Mouse (Mus musculus) cerebellum, adult 2 months (tissue): ENCODE data around the gene Runx2. TPM values are rescaled to one million over a fixed set of nuclear protein-coding genes. Genes with fewer than 3 reads are reported as not detected.

Source experiments
- DNase-seq, 2 experiments: peaks; one replicate each; pipeline ENCODE4 v3.0.0; 2021
- H3K27ac ChIP-seq: fragments of 200-500 bp; 2 replicates; pipeline ENCODE4 v1.5.1; 2012; ENCODE audit warnings: low read length, control low read depth, inconsistent platforms; ENCODE audit not compliant: insufficient read depth
- H3K27me3 ChIP-seq: fragments of 200-500 bp; 2 replicates; pipeline ENCODE4 v1.6.1; 2012; ENCODE audit warnings: inconsistent platforms, mild to moderate bottlenecking, low read length, moderate library complexity; ENCODE audit not compliant: control insufficient read depth, insufficient read depth
- H3K4me1 ChIP-seq: fragments of 200-500 bp; 2 replicates; pipeline ENCODE4 v1.6.1; 2011; ENCODE audit warnings: low read length; ENCODE audit not compliant: control insufficient read depth, insufficient read depth
- H3K4me3 ChIP-seq: fragments of 200-500 bp; replicated peaks from 2 replicates; pipeline ENCODE3; 2011; ENCODE audit warnings: mild to moderate bottlenecking, low read depth, low read length, control low read depth; ENCODE audit not compliant: insufficient read depth
- CTCF ChIP-seq: fragments of 200-500 bp; IDR thresholded peaks from 2 replicates; pipeline ENCODE4 v1.5.1; 2011; ENCODE audit warnings: low read depth, mild to moderate bottlenecking, control low read depth, low read length, moderate library complexity, borderline replicate concordance; ENCODE audit not compliant: insufficient read depth
- POLR2A ChIP-seq: fragments of 200-500 bp; IDR thresholded peaks from 2 replicates; pipeline ENCODE4 v1.6.1; 2011; ENCODE audit warnings: low read length, control low read depth, borderline replicate concordance; ENCODE audit not compliant: insufficient read depth
- whole genome bisulfite sequencing: fragments of 180-500 bp; shearing (Covaris S2); methylation state at CpG from one replicate; pipeline ENCODE4 v1.1.7; 2018; 5-methylcytosine and 5-hydroxymethylcytosine counted together
- polyA plus RNA-seq: library from polyadenylated mRNA; depleted of rRNA; stranded (reverse); fragments of >200 nt; gene quantifications from 2 replicates; pipeline ENCODE4 v1.2.3, GENCODE M21; 2012

Runx2 gene
- polyA plus RNA-seq, 1 experiment: 0.95 TPM

DNA sequence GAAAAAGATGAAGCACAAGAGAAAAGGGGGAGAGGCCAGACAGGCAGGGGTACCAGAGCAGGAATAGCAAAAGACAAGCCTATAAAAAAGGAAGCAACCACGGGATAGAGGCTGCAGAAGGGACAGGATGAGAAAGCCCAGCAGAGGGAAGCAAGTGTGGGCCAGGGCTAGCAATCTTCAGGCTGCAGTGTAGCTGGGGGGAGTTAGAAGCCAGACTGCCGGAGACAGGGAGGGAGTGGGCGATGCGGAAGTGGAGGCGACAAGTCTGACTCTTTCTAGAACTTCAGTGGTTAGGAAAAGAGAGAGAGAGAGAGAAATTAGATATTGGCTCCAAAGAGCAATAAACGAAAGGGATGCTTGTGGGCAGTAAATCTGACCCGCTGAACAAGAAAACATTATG lies 129.1 kb downstream of the Runx2 start:
- DNase-seq: no peak
- Histone ChIP-seq H3K27ac (no peak overlapping the region), H3K4me3 (no peak overlapping the region), H3K4me1 (no peaks in the 10 kb centered on the region), H3K27me3 (no peaks in the 10 kb centered on the region)
- 45% methylated on average over 7 of the region's 7 CpGs for WGBS
- TF ChIP-seq CTCF (no peak), POLR2A (no peak)

DNA sequence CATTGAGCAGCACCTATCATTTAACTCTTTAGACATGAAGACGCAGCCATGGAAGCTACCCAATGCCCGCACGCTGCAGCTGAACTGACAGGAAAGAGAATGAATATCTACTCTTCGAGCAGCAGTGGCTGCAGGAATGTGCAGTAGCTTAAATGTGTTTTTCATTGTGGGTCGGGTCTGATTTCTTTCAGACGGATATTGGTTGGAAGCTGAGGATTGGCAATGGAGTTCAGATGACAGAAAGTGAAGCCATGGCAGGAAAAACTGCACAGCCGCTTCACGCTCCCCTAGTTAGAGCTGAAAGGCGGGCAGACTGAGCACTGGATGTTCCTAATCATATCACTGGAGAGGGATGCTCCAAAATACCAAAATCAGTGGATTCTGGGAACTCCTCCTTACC lies 131.6 kb downstream of the Runx2 start:
- H3K27me3 ChIP-seq: no peaks in the 10 kb centered on the region
- no peak overlapping the region for H3K27ac ChIP-seq
- 76% methylated on average over 9 of the region's 9 CpGs for WGBS
- no peak overlapping the region for H3K4me3 ChIP-seq
- DNase-seq: no peak
- no peaks in the 10 kb centered on the region for H3K4me1 ChIP-seq
- TF ChIP-seq POLR2A: no peak
- TF ChIP-seq CTCF: no peak

DNA sequence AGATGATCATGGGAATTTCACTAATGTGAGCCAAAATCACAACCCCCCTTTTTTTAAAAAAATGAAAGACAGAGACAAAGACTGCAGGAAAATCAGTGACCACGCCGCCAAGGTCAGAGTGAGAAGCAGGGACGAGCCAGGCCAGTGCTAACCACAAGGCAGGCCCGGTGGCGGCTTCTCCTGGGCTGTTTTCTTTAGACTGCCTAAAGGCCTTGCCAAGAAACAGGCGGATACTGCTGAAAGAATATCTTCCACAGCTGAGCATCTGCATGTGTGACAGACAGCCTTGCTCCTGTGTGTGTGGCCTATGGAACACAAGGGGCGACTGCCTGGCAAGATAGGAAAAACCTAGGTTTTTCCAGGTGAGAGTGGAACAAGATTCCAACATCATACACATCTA lies 136.8 kb downstream of the Runx2 start:
- Histone ChIP-seq H3K27me3 (no peaks in the 10 kb centered on the region), H3K4me1 (no peaks in the 10 kb centered on the region), H3K4me3 (no peak overlapping the region), H3K27ac (no peak overlapping the region)
- no peak for DNase-seq
- no peak for TF ChIP-seq POLR2A
- TF ChIP-seq CTCF: no peak
- WGBS: 41% methylated on average over 7 of the region's 7 CpGs

DNA sequence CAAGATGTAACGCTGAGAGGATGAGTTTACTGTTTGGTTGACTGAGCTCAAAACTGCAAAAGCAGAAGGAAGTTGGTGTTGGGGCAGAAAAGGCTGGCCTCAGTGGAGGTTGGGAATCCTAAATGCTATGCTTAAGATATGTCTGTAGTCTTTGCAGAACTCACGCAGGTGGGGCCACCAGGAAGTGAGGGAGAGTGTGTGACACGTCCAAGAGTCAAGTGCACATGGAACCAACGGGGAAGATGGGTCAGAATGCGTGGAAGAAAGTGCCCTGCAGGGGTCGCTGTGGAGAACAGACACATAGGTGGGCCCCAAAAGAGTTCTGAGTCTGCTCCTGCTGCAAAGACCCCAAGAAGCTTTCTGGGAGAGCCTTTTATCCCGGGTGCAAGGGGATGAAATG lies 141.8 kb downstream of the Runx2 start:
- DNase-seq: no peak
- 69% methylated on average over 7 of the region's 7 CpGs for WGBS
- Histone ChIP-seq H3K4me3 (no peak overlapping the region), H3K4me1 (peaks cover 4% of the 10 kb centered on the region; the same call in 1 of the 2 replicates), H3K27me3 (no peaks in the 10 kb centered on the region), H3K27ac (no peak overlapping the region)
- no peak for TF ChIP-seq POLR2A
- no peak for TF ChIP-seq CTCF

DNA sequence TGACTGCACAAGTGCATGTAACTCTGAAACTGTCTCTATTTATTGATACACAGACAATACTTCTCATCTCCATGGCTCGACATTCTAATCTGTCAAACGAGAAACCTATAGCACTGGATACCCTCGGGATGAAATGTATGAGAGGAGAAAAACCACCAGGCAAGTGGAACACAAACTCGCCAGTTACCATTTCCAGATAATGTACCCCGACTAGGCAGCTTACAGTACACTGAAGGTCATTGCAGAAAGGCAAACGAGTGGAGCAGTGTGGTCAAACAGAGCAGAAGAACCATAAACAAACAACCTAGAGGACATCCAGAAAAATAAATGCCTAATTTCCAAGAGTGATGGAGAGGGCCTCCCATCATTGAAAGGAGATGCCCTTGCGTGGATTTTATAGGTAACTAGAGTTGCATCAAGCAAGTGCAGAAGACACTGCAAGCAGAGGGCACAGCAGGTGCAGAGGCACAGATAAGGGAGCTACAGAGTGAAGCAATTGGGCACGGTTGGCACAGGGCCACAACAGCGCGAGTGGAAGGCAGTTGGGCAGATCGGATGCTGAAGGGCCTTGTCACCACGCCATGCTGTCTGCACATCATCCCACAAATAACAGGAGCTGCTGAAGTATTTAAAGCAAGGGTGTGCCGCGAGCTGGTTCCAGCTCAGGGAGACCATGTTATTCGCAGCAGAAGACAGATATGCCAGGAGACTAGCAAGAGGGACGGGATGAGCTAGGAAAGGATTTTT lies 142.5 kb downstream of the Runx2 start:
- peak; percentile 44 to 45 for DNase-seq
- H3K4me1 ChIP-seq: peaks cover 4% of the 10 kb centered on the region; the same call in 1 of the 2 replicates
- H3K27me3 ChIP-seq: no peaks in the 10 kb centered on the region
- WGBS: 28% methylated on average over 16 of the region's 16 CpGs
- TF ChIP-seq POLR2A (no peak), CTCF (no peak)
- H3K4me3 ChIP-seq: no peak overlapping the region
- no peak overlapping the region for H3K27ac ChIP-seq

DNA sequence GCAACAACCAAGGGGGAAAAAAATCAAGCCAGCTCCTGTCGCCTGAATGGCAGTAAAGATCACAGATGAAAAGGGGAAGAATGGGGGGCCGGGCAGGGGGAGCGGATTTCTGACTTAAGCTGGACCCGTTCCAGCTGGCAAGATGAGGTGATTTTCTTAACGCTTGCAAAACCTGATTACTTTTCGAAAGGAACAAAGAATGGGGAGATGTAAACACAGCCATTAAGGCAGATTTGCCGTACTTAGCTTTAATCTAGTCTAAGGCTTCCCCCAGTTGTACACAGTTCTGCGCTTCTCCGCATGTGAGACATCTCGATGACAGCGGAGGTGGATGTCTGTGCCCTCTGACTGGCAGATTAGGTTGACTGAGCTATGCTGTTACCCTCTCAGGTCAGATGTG lies 144.6 kb downstream of the Runx2 start:
- Histone ChIP-seq H3K27me3 (no peaks in the 10 kb centered on the region), H3K27ac (no peak overlapping the region), H3K4me3 (no peak overlapping the region), H3K4me1 (peaks cover 4% of the 10 kb centered on the region; the same call in 1 of the 2 replicates)
- DNase-seq: no peak
- 14% methylated on average over 11 of the region's 11 CpGs for WGBS
- TF ChIP-seq POLR2A: no peak
- no peak for TF ChIP-seq CTCF

DNA sequence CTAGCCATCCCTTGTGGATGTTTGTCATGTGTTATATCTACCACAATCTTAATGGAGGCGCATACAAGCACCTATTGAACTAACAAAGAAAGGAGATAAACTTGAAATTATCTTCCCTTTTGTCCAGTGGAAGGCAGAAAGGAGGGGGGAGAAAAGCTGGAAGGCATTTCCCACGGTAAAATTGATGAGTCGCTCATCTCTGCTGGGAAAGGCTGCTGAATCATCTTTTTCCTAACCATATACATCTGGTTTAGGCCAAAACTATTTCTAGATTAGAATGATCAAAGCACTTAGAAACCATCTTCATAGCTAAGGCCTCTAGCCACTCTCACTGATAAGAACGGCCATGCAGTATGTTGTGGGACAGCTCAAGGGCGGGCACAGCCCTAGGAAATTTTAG lies 147.3 kb downstream of the Runx2 start:
- no peak overlapping the region for H3K4me3 ChIP-seq
- no peaks in the 10 kb centered on the region for H3K27me3 ChIP-seq
- TF ChIP-seq CTCF (no peak), POLR2A (no peak)
- H3K4me1 ChIP-seq: peaks cover 2% of the 10 kb centered on the region; the same call in 1 of the 2 replicates
- 91% methylated on average over 5 of the region's 5 CpGs for WGBS
- H3K27ac ChIP-seq: no peak overlapping the region
- no peak for DNase-seq

DNA sequence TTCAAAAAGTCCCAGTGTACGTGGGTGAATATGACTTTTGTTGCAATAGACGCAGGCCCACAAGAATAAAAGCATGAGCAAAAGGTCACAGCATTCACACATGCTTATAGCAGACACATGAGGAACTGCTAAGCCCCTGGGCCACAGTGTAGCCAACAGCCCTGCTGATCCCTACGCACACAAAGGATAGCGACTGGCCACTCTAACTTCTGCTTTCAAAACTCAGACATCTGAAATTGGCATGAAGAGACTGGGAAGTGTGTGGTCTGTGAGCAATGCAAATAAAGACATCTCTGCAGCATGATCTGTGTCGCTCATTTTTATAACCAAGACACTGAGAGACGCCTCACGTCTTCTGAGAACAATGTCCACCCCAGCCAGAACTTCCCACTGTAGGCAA lies 150.7 kb downstream of the Runx2 start:
- WGBS: 65% methylated on average over 7 of the region's 7 CpGs
- H3K4me1 ChIP-seq: no peaks in the 10 kb centered on the region
- TF ChIP-seq CTCF (no peak), POLR2A (no peak)
- no peak overlapping the region for H3K27ac ChIP-seq
- no peak for DNase-seq
- H3K27me3 ChIP-seq: no peaks in the 10 kb centered on the region
- no peak overlapping the region for H3K4me3 ChIP-seq
